Mouse (Mus musculus) embryo, embryonic 10 days (tissue): ENCODE data around the gene Gm47791.

Experiments
- DNase-seq: peaks from one replicate; pipeline ENCODE4 v3.0.0-alpha.2; 2015; ENCODE audit warnings: low spot score

The Gm47791 gene

DNA sequence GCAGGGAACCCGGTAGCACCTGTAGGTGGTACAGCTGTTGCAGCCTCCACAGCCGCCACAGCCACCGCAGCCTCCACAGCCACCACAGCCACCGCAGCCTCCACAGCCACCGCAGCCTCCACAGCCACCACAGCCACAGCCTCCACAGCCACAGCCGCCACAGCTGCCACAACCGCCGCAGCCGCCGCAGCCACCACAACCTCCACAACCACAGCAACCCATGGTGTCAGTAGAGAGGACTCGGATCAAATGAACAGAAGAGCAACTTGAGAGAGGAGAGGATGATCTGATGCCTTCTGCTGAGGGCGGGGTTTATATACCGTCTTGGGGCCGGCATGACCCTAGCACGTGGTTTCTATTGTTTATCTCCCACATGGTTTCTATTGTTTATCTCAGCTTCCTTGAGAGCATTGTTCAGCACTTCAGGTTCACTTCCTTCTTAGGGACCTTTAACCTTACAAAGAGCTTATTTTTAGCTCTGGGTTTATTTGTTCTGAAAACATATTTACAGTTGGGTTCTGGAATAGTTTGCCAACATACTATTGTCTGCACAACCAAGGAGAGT, at the start of gene Gm47791:
Gm47791 (minus strand) TSS at position 222 of the 565 bp plus-strand sequence.
- no peak for DNase-seq

DNA sequence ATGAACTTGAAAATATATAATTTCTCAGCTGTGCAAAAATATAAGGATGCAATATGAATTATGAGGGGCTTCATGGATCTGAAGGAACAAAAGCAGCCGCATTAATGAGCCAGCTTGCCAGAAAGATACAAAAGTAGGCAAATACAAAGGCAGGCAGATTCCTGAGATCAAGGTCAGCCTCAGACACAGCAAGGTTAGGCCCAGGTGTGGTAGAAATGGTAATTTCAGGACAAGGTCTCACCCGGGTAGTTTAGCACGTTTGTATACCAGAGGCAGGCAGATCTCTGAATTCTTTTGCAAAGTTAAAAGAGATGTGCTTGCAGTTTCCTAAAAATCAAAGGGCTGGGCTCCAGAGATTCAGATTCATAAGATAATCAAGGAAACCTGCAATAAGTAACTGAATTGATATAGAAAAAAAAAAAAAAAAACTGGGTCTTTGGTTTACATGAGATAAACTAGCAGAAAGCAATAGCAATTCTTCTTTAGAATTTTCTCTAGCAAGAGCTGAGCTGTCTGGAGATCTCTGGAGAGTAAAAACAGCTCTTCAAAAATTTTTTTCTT, 49.7 kb upstream of the Gm47791 start:
- no peak for DNase-seq

DNA sequence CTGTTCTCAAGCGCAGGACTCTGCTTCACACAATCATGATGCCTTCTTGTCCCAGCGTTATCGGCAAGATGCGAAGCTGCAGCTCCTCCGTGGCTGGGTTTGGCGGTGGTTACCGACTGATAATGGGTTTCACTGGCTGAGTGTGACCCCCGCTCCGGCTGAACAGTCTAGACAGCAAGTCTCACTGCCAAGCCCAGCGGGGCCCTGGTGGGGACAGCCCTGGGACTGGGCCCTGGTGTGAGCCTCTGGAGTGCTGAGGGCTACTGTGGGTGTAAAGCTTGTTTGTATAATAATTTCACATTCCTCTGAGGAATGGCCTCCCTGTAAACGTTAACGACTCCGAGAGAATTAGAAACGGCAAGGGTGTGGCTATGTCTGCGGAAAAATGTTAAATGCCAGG, 49.1 kb upstream of the Gm47791 start:
- peak; percentile 26 for DNase-seq

DNA sequence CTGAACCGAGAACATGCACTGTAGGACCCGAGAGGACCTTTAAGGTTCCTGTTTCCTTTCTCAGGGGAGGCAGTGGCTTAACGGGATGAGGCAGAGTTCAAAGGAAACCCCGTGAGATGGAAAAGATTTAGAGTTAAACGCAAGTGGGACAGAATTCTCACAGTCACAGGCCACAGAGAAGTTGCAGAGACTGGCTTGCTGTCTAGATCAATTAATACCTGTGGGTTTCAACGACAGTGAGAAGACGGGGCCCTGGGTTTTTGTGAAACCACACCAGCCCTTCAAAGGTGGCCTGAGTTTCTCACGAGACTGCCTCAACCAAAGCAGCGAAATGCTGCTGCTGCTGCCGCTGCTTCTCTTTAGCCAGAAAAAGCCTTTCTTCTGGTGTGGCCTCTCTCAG, 48.3 kb upstream of the Gm47791 start:
- DNase-seq = no peak

DNA sequence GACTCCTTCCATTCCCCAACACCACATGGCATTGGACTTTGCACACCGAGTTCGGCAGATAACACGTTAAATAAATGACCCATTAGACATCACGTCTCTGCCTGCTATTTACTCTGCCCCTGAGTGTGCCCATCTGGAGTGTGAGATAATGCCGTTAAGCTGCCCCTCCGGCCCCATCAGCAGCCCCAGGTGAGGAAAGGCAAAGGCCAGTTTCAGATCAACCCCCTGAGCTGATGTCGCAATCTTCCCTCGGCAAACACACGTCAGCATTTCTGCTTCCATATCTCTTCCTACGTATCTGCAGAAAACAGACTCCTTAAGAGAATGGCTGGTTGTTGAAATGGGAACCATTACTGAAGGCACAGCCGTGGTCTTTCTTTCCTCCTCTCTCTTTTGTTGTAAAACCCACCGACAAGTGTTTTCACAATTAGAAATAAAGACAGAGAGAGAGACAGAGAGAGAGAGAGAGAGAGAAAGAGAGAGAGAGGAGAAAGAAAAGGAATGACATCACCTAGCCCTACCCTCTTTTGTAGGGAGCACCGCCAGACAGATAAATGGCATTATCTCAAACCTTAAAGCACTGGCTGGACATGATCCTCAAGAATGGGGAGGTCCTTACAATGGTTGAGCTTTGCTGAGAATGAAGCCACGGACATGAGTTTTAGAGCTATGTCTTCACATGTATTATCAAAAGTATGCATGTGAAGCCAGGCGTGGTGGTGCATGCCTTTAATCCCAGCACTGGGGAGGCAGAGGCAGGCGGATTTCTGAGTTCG, 45.1 kb upstream of the Gm47791 start:
- DNase-seq = no peak

DNA sequence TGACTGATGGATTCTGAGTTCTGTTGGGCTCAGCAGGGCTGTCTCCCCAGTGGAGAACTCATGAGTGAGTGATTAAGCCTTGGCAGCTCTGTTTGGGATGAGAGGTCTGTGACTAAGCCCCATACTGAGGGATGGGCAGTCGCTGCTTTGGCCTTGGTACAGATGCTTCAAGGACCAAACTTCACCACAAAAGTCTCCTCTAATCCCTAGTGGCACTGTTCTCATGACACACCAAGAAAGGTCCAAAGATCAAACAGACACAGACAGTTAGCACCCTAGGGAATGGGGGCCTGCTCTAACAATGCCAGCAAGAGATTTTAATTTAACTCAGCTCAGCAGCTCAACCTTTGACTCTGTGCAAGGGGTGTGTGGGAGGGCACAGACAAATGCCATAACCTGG, 40.7 kb upstream of the Gm47791 start:
- DNase-seq = no peak

DNA sequence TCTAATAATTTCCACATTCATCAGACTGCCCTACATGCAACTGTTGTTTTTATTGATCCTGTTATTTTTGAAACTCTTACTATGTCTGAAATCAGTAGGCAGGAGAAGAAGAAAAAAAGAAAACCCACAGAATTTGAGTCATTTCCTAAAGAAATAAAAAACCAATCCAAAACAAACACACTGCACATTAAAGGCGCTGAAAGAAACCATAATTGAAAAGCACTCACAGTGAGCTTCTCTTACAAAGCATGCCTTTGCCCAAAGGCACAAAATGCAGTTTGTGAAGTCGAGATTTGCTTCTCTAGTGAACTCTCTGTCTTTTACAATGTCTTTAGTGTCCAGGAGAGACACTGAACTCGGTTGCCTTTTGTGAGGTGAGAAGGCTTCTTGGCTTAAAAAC, 37.5 kb upstream of the Gm47791 start:
- no peak for DNase-seq

DNA sequence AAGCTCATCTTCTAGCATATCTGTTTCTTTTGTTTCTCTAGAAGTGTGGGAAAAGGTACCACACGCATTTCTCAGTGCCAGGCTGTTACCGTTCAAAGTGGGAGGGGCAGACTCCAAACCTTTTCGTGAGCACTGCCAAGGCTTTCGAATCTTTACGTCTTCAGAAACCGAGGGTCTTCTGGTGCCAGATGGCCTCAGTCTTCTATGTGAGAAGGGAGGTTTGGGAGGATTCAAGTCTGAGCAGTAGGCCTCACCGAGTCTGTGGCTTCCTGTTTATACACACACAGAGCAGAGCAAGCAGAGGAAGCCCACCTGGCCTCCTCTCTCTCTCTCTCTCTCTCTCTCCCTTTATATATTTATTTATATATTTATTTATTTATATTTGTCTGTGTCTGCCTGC, 36.2 kb upstream of the Gm47791 start:
- DNase-seq = no peak

DNA sequence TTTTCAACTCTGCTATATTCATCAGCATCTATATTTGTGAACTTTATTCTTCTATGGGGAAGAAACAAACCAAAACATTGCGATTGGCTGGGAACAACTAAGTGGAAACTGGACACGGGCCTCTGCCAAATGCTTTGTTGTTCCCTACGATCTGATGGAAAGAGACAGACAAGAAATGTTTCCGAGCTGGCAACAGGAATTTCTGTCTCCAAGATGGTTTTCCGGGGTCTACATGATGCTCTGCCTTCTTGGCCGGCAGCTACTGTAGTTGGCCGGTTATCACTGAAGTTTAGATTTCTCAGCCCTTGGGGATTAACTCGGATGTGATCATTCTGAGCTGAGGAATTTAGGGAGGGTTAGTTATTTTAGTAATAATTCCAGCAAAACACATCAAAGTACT, 35.3 kb upstream of the Gm47791 start:
- no peak for DNase-seq

DNA sequence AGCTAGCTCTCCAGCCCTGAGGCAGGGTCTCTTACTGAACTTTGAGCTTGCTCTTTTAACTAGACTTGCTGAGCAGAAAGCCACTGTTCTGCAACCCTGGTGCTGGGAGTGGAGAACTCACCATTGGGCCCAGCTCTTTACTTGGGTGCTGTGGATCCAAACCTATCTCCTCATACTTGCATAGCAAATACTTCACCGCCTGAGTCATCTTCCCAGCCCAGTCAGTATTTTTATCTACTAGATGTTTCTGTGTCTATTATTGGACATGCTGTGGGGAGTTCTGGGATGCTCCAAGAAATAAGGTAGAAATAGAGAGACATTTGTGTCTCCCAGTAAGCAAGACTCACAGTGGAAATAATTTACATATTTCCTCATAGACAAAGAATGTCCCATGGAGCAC, 33.0 kb upstream of the Gm47791 start:
- no peak for DNase-seq

DNA sequence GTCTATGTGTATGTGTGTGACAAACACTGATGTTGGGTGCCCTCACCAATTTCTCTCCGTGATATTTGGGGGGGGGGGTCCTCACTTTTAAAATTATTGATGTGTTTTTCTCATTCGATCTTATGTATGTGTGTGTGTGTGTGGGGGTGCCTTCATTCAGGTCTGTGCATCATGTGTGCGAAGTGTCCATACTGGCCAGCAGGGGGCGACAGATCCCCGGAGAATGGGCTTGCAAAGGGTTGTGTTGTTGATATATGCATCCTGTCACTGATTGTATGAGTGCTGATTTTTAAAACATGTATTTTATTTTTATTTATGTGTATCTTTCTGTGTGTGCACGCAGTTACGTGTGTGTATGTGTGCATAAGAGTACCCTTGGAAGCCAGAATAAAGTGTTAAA, 32.6 kb upstream of the Gm47791 start:
- DNase-seq = no peak

DNA sequence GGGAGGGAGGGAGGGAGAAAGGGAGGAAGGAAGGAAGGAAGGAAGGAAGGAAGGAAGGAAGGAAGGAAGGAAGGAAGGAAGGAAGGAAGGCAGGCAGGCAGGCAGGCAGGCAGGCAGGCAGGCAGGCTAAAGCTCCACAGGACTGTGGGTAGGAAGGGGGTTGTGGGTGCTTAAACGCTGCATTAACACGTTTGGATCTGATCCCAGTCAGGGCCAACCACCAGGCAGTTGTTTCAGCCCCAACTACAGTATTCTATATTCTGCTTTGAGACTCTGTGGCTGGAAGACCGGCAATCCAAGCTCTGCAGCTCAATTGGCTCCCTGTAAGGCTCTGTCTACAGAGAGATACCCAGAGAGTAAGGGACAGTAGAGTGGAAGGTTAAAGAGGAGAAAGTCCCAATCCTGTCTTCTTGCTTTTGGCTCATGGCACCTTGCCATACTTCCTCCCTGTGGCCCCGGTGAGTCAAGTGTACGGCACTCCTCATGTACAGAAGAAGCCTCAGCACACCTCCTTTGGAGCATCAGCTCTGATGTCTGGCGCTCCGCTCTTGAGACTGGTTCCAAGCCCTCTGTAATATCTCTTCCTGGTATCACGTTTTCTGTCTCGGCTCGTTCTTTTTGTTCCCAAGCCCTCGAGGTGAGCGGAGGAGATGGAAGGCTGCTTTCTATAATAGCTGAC, 30.2 kb upstream of the Gm47791 start:
- no peak for DNase-seq

DNA sequence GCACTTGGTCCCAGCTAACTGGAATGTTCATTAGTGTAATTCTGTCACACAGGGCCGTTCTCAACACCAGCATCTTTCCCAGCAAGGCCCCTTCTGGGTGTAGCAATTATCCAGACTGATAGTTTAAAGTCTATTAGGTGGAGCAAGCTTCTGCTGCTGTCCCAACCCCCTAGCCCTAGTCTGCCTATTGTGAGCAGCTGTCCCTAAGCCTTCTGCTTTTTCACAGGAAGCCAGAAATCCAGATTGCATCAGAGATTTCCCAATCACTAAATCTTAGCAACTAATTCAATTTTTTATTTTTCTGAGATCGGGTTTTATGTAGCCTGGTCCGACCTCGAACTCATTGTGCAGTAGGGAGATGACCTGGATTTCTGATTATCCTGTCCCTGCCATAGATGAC, 27.9 kb upstream of the Gm47791 start:
- DNase-seq = no peak

DNA sequence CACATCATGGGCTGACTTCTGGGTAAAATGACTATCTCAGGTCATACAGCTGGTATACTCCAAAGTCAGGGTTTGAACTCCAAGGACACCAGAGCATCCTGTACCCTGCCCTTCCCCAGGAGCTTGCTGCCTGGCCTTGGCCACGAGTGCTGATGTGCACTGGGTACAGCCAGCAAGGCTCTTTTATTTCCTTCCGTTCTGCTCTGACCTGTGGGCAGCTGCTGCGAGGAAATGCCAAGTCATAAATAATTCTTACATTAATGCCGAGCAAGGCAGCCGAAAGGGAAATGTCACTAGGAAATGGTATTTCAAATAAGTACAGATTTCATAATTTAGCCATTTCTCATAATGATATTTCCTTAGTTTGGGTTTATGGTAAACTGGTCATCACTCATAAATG, 27.3 kb upstream of the Gm47791 start:
- DNase-seq = no peak

DNA sequence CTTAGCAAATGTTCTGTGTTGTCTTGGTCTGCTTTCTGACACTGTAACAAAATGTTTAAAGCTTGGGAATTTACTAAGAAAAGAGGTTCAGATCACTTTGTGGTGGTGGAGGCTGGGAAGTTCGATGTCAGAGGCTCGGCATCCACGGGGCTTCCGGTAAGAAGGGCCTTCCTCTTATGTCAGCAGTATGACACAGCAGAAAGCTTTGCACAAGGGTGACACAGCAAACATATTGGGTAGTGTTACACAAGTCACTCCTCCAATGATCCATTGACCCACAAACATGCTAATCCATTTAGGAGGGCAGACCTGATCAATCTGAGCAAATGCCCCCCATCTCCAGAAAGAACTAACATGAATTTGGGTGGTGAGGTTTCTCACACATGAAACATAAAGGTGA, 26.0 kb upstream of the Gm47791 start:
- DNase-seq = no peak

DNA sequence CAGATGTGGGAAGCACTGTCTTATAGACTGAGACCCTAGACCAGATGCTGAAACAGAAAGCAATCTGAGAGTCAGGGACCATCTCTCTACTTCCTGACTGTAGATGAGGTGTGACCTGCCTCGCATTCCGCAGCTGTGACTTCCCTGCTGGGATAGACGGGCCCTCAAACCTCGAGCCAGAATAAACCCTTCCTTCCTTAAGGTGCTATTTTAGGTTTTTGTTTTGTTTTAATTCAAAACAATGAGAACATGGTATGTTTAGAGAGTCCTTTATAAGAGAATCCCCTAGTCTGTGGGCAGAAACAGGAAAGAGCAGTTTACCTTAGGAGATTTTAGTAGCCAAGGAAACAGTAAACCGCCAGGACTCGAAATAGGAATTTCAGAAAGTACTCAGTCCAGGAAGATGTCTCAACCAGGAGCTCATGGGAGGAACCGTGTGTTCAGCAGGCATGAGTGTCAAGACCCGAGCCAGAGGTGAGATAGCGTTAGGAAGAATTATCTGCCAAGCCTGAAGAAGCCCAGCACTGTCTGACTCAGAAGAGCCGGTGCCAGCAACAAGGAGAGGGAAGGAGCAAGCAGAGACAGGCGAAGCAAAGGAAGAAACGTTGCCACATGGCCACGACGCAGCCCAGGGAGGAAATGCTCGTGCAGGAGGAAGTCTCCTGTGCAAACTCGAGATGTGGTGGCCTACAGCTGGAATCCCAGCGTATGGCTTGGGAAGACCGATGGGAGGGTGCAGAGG, 24.8 kb upstream of the Gm47791 start:
- peak; percentile 42 for DNase-seq

DNA sequence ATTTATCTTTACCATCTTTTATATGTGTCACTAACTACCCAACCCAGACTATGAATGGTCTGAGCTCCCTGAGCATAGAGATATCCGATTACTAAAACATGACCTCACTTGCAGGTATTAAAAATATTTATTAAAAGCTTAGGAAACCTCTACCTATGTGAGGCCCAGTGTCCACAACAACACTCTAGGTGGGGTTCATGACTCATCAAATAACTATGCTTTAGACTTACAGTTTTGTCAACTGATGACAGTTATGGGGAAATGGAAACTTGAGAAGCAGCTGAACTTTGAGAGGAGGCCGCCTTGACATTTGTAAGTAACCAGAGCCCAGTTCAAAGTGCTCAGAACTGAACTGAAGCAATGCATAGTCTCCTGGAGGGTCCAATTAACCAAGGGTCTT, 24.2 kb upstream of the Gm47791 start:
- DNase-seq = no peak

DNA sequence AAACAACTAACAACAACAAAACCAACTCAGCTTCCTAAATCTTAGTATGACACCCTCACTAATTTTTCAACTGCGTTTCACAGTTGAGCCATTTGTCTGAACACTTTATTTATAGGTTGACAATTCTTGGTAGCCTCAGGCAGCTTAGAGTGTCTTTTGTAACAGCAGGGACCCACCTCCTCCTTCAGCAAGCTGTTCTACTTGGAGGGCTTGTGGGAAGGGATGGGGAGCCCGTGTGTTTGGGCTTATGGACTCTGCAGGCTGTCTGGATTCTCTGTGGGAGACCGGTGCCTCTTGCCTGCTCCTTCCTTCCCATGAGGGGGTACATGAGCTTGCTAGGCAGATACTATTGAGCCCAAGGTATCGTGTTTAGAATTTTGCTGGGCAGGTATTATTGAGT, 22.9 kb upstream of the Gm47791 start:
- DNase-seq = no peak

DNA sequence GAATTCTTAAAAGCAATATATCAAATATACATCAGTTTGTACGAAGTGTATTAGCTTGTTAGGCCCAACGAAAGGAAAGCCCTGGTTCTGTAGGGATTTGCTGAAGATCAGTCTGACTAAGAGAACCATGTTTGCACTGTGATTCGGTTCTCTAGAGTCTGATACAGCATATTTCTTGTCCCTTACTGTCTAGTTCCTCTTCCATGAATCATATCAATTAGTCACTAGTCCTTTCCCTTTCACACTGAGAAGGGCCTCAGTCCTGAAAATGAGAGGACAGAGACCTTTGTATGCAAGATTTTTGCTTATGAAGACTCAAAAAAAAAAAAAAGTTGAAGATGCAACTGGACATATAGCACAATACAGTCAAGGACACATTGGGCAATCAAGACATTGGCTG, 22.1 kb upstream of the Gm47791 start:
- DNase-seq = no peak

DNA sequence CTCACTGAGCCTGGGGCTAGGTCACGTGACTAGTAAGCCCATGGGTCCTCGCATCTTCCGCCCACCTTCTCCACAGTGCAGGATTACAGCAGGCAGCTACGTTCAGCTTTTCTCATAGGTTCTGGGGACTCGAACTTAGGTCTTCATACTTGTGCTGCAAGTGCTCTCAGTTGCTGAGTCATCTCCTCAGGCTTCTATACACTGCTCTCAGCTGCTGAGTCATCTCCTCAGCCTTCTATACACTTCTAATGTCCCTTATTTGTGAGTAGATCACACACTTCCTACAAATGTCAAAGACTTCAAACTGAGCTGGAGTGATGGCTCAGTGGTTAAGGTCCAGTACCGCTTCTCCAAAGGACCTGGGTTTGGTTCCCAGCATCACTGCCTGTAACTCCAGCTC, 21.2 kb upstream of the Gm47791 start:
- DNase-seq = no peak

DNA sequence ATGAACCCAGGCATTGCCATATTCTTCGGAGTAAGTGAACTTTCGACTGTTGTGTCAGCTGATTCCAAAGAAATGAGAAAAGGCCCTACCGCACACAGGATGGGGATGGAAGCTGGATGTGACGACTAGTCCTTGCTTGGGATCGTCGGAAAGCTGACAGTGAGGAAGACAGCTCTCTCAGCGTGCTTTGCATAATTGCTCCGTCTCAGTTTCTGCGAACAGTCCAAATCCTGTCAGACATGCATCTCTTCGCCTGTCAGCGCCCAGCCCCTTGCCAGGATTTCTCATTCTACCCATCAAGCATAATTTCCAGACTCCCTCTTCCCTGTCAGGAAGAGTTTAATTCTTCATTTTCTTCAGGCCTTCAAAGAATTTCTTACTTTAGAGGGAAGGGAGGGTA, 20.1 kb upstream of the Gm47791 start:
- no peak for DNase-seq

DNA sequence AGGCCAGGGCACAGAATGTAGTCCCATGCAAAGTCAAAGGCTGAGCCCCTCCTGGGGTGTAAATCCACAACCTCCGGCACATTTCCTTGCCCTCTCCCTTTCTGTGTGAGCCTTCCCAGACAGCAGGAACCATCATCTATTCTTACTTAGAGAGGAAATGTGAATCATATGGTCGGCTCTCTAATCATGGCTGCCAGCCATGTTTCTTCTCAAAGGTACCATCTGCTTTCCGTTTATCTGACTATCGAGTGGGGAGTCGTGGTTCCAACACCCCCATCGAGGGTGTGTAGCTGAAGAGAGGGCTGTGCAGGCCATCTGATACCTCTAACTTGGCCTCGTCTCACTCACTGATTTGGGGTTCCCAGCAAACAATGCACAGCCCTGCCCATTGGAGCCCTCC, 17.0 kb upstream of the Gm47791 start:
- DNase-seq = no peak

DNA sequence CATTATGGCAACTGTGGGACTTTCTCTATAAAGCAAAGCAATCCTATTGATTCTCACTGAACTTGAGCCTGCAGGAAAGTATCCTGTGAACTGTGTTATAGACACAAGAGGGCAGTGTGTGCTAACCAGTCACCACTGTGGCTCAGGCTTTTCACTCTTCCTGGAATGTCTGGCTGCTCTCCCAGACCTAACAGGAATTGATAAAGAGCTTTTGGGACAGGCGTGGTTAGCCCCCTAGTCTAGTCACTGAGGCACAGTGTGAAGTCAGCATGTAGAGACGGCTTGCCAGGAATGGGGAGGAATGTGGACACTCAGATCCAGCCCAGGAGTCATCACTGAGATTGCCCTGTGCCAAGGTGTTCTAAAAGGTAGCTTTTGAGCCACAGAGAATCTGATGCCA, 16.4 kb upstream of the Gm47791 start:
- peak; percentile 81 for DNase-seq
